Mouse (Mus musculus): ENCODE data around the gene Gps2. TPM values are rescaled to one million over a fixed set of nuclear protein-coding genes. Genes with fewer than 3 reads are reported as not detected.
"Not testable (repeated sequence)": the region's sequence is repeated elsewhere in the genome, so short reads cannot be mapped to it uniquely, and the experiment has no call there.

The Gps2 gene
- polyA plus RNA-seq, 1 experiment from 2014 or later = 87.0 TPM

- Histone ChIP-seq H3K27me3 (no peaks in the 10 kb centered on the region), H3K4me2 (replicated peaks) (no peak overlapping the region), H3K36me3 (peaks cover 87% of the 10 kb centered on the region), H3K9ac (replicated peaks) (no peak overlapping the region), H3K4me3 (replicated peaks) (no peak overlapping the region), H3K27ac (no peak overlapping the region), H3K4me1 (replicated peaks) (peaks cover 33% of the 10 kb centered on the region), H3K9me3 (no peaks in the 10 kb centered on the region)
- WGBS = 97% methylated on average over 6 of the region's 6 CpGs
- ATAC-seq = no peak
These were observed 2.0 kb upstream of the Gps2 start for GRCm38 (mm10) chr11:69911701-69912100.

GRCm38 (mm10) chr11:69912716-69913530 is 765 bp upstream of the Gps2 start:
- Histone ChIP-seq H3K27me3 (no peaks in the 10 kb centered on the region), H3K9me3 (no peaks in the 10 kb centered on the region), H3K4me3 (replicated peaks) (peak overlapping the region; percentile 94), H3K9ac (replicated peaks) (peak overlapping the region; percentile 42; the same call in 1 of the 2 replicates), H3K4me1 (replicated peaks) (peaks cover 33% of the 10 kb centered on the region), H3K36me3 (peaks cover 87% of the 10 kb centered on the region), H3K4me2 (replicated peaks) (peak overlapping the region; percentile 100), H3K27ac (0 out of 2 replicates have a peak overlapping the region, but pooled peaks have one; percentile 89)
- WGBS = 81% methylated on average over 15 of the region's 15 CpGs
- peak; percentile 40 for ATAC-seq

- Histone ChIP-seq H3K4me1 (replicated peaks) (peaks cover 43% of the 10 kb centered on the region), H3K36me3 (peaks cover 85% of the 10 kb centered on the region), H3K27me3 (no peaks in the 10 kb centered on the region), H3K4me3 (replicated peaks) (peak overlapping the region; percentile 94), H3K4me2 (replicated peaks) (peak overlapping the region; percentile 100), H3K27ac (peak overlapping the region; percentile 89), H3K9me3 (no peaks in the 10 kb centered on the region), H3K9ac (replicated peaks) (peak overlapping the region; percentile 94)
- 2% methylated on average over 17 of the region's 17 CpGs for WGBS
- no peak for ATAC-seq
These were observed 680 bp downstream of the Gps2 start for GRCm38 (mm10) chr11:69914372-69914764.

GRCm38 (mm10) chr11:69914917-69915430 is 1.3 kb downstream of the Gps2 start:
- H3K9ac ChIP-seq (replicated peaks) = peak overlapping the region; percentile 94
- H3K4me1 ChIP-seq (replicated peaks) = peaks cover 50% of the 10 kb centered on the region
- no peak for ATAC-seq
- WGBS = 41% methylated on average over 9 of the region's 9 CpGs
- peaks cover 79% of the 10 kb centered on the region for H3K36me3 ChIP-seq
- H3K4me3 ChIP-seq (replicated peaks) = peak overlapping the region; percentile 94
- H3K9me3 ChIP-seq = no peaks in the 10 kb centered on the region
- H3K4me2 ChIP-seq (replicated peaks) = peak overlapping the region; percentile 100
- H3K27me3 ChIP-seq = no peaks in the 10 kb centered on the region
- H3K27ac ChIP-seq = no peak overlapping the region

- H3K36me3 ChIP-seq = peaks cover 70% of the 10 kb centered on the region
- no peaks in the 10 kb centered on the region for H3K9me3 ChIP-seq
- WGBS = 76% methylated on average over 5 of the region's 5 CpGs
- H3K27me3 ChIP-seq = no peaks in the 10 kb centered on the region
- ATAC-seq = no peak
- no peak overlapping the region for H3K27ac ChIP-seq
- no peak overlapping the region for H3K9ac ChIP-seq (replicated peaks)
- peak overlapping the region; percentile 94 for H3K4me3 ChIP-seq (replicated peaks)
- H3K4me1 ChIP-seq (replicated peaks) = peaks cover 53% of the 10 kb centered on the region
- H3K4me2 ChIP-seq (replicated peaks) = peak overlapping the region; percentile 100; the same call in 1 of the 2 replicates
These were observed 2.3 kb downstream of the Gps2 start for GRCm38 (mm10) chr11:69915667-69916627.

- WGBS = 63% methylated on average over 7 of the region's 7 CpGs
- H3K4me2 ChIP-seq (replicated peaks); H3K27ac ChIP-seq; H3K4me3 ChIP-seq (replicated peaks); ATAC-seq; H3K9me3 ChIP-seq; H3K27me3 ChIP-seq; H3K9ac ChIP-seq (replicated peaks): not testable (repeated sequence)
- Histone ChIP-seq H3K4me1 (replicated peaks) (peaks cover 53% of the 10 kb centered on the region), H3K36me3 (peaks cover 61% of the 10 kb centered on the region)
These were observed 3.1 kb downstream of the Gps2 start for GRCm38 (mm10) chr11:69916652-69917378.

GRCm38 (mm10) chr11:69917379-69917948 is 3.8 kb downstream of the Gps2 start:
- Histone ChIP-seq H3K27ac (no peak overlapping the region), H3K4me1 (replicated peaks) (peaks cover 57% of the 10 kb centered on the region), H3K4me3 (replicated peaks) (no peak overlapping the region), H3K9ac (replicated peaks) (no peak overlapping the region), H3K9me3 (no peaks in the 10 kb centered on the region), H3K36me3 (peaks cover 55% of the 10 kb centered on the region), H3K27me3 (no peaks in the 10 kb centered on the region), H3K4me2 (replicated peaks) (no peak overlapping the region)
- WGBS = 85% methylated on average over 8 of the region's 8 CpGs
- ATAC-seq = no peak

- Histone ChIP-seq H3K9ac (replicated peaks) (no peak overlapping the region), H3K4me2 (replicated peaks) (no peak overlapping the region), H3K27ac (no peak overlapping the region), H3K36me3 (peaks cover 48% of the 10 kb centered on the region), H3K9me3 (no peaks in the 10 kb centered on the region), H3K4me1 (replicated peaks) (peaks cover 57% of the 10 kb centered on the region), H3K27me3 (no peaks in the 10 kb centered on the region), H3K4me3 (replicated peaks) (no peak overlapping the region)
- 89% methylated on average over 5 of the region's 5 CpGs for WGBS
- no peak for ATAC-seq
These were observed 4.4 kb downstream of the Gps2 start for GRCm38 (mm10) chr11:69918118-69918517.

GRCm38 (mm10) chr11:69919053-69919452 is 5.4 kb downstream of the Gps2 start:
- peak overlapping the region; percentile 89 for H3K4me3 ChIP-seq (replicated peaks)
- peak overlapping the region; percentile 92 for H3K9ac ChIP-seq (replicated peaks)
- H3K36me3 ChIP-seq = peaks cover 45% of the 10 kb centered on the region
- 86% methylated on average over 9 of the region's 9 CpGs for WGBS
- peak overlapping the region; percentile 91 for H3K4me2 ChIP-seq (replicated peaks)
- no peaks in the 10 kb centered on the region for H3K27me3 ChIP-seq
- peaks cover 52% of the 10 kb centered on the region for H3K4me1 ChIP-seq (replicated peaks)
- H3K9me3 ChIP-seq = no peaks in the 10 kb centered on the region
- no peak for ATAC-seq
- H3K27ac ChIP-seq = peak overlapping the region; percentile 92; the same call in 1 of the 2 replicates

- H3K27me3 ChIP-seq = no peaks in the 10 kb centered on the region
- no peaks in the 10 kb centered on the region for H3K9me3 ChIP-seq
- H3K36me3 ChIP-seq = peaks cover 44% of the 10 kb centered on the region
- 1% methylated on average over 17 of the region's 17 CpGs for WGBS
- peaks cover 46% of the 10 kb centered on the region for H3K4me1 ChIP-seq (replicated peaks)
- peak overlapping the region; percentile 91 for H3K4me2 ChIP-seq (replicated peaks)
- H3K27ac ChIP-seq = peak overlapping the region; percentile 92
- H3K4me3 ChIP-seq (replicated peaks) = peak overlapping the region; percentile 89
- ATAC-seq = no peak
- H3K9ac ChIP-seq (replicated peaks) = peak overlapping the region; percentile 92
These were observed 6.1 kb downstream of the Gps2 start for GRCm38 (mm10) chr11:69919661-69920265.
